Mouse (Mus musculus) MEL (cell line): ENCODE measurements around the gene Bag3. TPM values are rescaled to one million over a fixed set of nuclear protein-coding genes. Genes with fewer than 3 reads are reported as not detected.
A peak's percentile ranks its signal among the peaks of the same experiment; 100 is the strongest.

Experiments
- DNase-seq: peaks from one replicate; pipeline ENCODE4 v3.0.0; 2011; ENCODE audit warnings: low read depth, low spot score
- H3K27ac ChIP-seq: 2 replicates; pipeline ENCODE4 v1.5.1; 2012; ENCODE audit warnings: low read depth, mild to moderate bottlenecking, control low read depth, low read length, moderate library complexity; ENCODE audit not compliant: control insufficient read depth
- H3K27me3 ChIP-seq, 2 experiments: fragments of 150-350 bp in 1 of 2; sonication (generic) in 1 of 2; 2 replicates each; pipeline ENCODE4 v1.6.1; 2012; ENCODE audit warnings: low read length in 2 of 2, mild to moderate bottlenecking in 2 of 2, improper control_type of control experiment in 1 of 2, moderate library complexity in 1 of 2; ENCODE audit not compliant: insufficient read depth in 2 of 2, control insufficient read depth in 1 of 2
- H3K36me3 ChIP-seq, 2 experiments: 2 replicates each; pipeline ENCODE4 v1.6.1; 2012 to 2014; ENCODE audit warnings: low read length in 2 of 2, improper control_type of control experiment in 1 of 2, inconsistent platforms in 1 of 2, mild to moderate bottlenecking in 1 of 2; ENCODE audit not compliant: insufficient read depth in 2 of 2, control insufficient read depth in 1 of 2
- H3K4me1 ChIP-seq, 2 experiments: fragments of 150-350 bp in 1 of 2; sonication (generic) in 1 of 2; 2 replicates each; pipeline ENCODE4 v1.6.1; 2012; ENCODE audit warnings: low read length in 2 of 2, improper control_type of control experiment in 1 of 2, mild to moderate bottlenecking in 1 of 2; ENCODE audit not compliant: insufficient read depth in 2 of 2, control insufficient read depth in 1 of 2
- H3K4me3 ChIP-seq, 2 experiments: fragments of 150-350 bp in 1 of 2; sonication (generic) in 1 of 2; 2 replicates each; pipeline ENCODE4 v1.5.1; 2012; ENCODE audit warnings: low read depth in 2 of 2, low read length in 2 of 2, mild to moderate bottlenecking in 2 of 2, moderate library complexity in 2 of 2, control low read depth in 1 of 2, improper control_type of control experiment in 1 of 2; ENCODE audit not compliant: control insufficient read depth in 1 of 2, insufficient read depth in 1 of 2
- H3K79me2 ChIP-seq: 2 replicates; pipeline ENCODE4 v1.6.1; 2012; ENCODE audit warnings: mild to moderate bottlenecking, low read length, moderate library complexity; ENCODE audit not compliant: control insufficient read depth, poor library complexity, insufficient read depth
- H3K9ac ChIP-seq: 2 replicates; pipeline ENCODE4 v1.6.1; 2012; ENCODE audit warnings: low read depth, mild to moderate bottlenecking, control low read depth, low read length, moderate library complexity; ENCODE audit not compliant: control insufficient read depth, poor library complexity, severe bottlenecking
- H3K9me3 ChIP-seq: fragments of 150-350 bp; sonication (generic); replicated peaks from 2 replicates; pipeline ENCODE4 v1.6.1; 2012; ENCODE audit warnings: mild to moderate bottlenecking, low read length, improper control_type of control experiment, moderate library complexity; ENCODE audit not compliant: insufficient read depth
- BHLHE40 ChIP-seq: IDR thresholded peaks from 2 replicates; pipeline ENCODE4 v1.6.1; 2012; ENCODE audit warnings: low read depth, mild to moderate bottlenecking, inconsistent platforms, low read length, improper control_type of control experiment, borderline replicate concordance
- CHD1 ChIP-seq: IDR thresholded peaks from 2 replicates; pipeline ENCODE4 v1.6.1; 2012; ENCODE audit warnings: low read depth, mild to moderate bottlenecking, inconsistent platforms, low read length, improper control_type of control experiment
- CHD2 ChIP-seq: IDR thresholded peaks from 2 replicates; pipeline ENCODE4 v1.6.1; 2011; ENCODE audit warnings: low read length, improper control_type of control experiment
- CTCF ChIP-seq, 3 experiments: IDR thresholded peaks in 2 of 3; conservative IDR thresholded peaks in 1 of 3; 2 replicates each; pipeline ENCODE4 v1.5.1; 2011 to 2012; ENCODE audit warnings: low read length in 3 of 3, low read depth in 2 of 3, mild to moderate bottlenecking in 2 of 3, improper control_type of control experiment in 1 of 3, inconsistent platforms in 1 of 3, mixed read lengths in 1 of 3, moderate library complexity in 1 of 3; ENCODE audit not compliant: control insufficient read depth in 1 of 3, insufficient read depth in 1 of 3, poor library complexity in 1 of 3, severe bottlenecking in 1 of 3
- E2F4 ChIP-seq: IDR thresholded peaks from 2 replicates; pipeline ENCODE4 v1.6.1; 2011; ENCODE audit warnings: low read depth, low read length, improper control_type of control experiment, borderline replicate concordance
- EP300 ChIP-seq, 2 experiments: IDR thresholded peaks; 2 replicates each; pipeline ENCODE4 v1.6.1; 2011; ENCODE audit warnings: improper control_type of control experiment in 2 of 2, low read length in 2 of 2, low read depth in 1 of 2, mild to moderate bottlenecking in 1 of 2
- ETS1 ChIP-seq: IDR thresholded peaks from 2 replicates; pipeline ENCODE4 v1.6.1; 2012; ENCODE audit warnings: low read depth, mild to moderate bottlenecking, inconsistent platforms, low read length, improper control_type of control experiment, moderate library complexity
- GABPA ChIP-seq: IDR thresholded peaks from 2 replicates; pipeline ENCODE4 v1.6.1; 2012; ENCODE audit warnings: low read depth, mild to moderate bottlenecking, inconsistent platforms, low read length, improper control_type of control experiment, moderate library complexity
- GATA1 ChIP-seq: IDR thresholded peaks from 2 replicates; pipeline ENCODE4 v1.6.1; 2011; ENCODE audit warnings: low read depth, low read length, improper control_type of control experiment
- HCFC1 ChIP-seq: IDR thresholded peaks from 2 replicates; pipeline ENCODE4 v1.6.1; 2012; ENCODE audit warnings: low read depth, mild to moderate bottlenecking, inconsistent platforms, low read length, improper control_type of control experiment, moderate library complexity
- JUND ChIP-seq: IDR thresholded peaks from 2 replicates; pipeline ENCODE4 v1.6.1; 2011; ENCODE audit warnings: low read depth, mild to moderate bottlenecking, improper control_type of control experiment, low read length
- KAT2A ChIP-seq: conservative IDR thresholded peaks from 2 replicates; pipeline ENCODE4 v1.6.1; 2012; ENCODE audit warnings: low read depth, low read length, improper control_type of control experiment, inconsistent platforms
- MAFK ChIP-seq: IDR thresholded peaks from 2 replicates; pipeline ENCODE4 v1.6.1; 2011; ENCODE audit warnings: low read depth, mild to moderate bottlenecking, low read length, improper control_type of control experiment, borderline replicate concordance
- MAX ChIP-seq: IDR thresholded peaks from 2 replicates; pipeline ENCODE4 v1.6.1; 2011; ENCODE audit warnings: low read length, improper control_type of control experiment
- MAZ ChIP-seq: IDR thresholded peaks from 2 replicates; pipeline ENCODE4 v1.6.1; 2012; ENCODE audit warnings: low read depth, mild to moderate bottlenecking, inconsistent platforms, low read length, improper control_type of control experiment
- MEF2A ChIP-seq: IDR thresholded peaks from 2 replicates; pipeline ENCODE4 v1.6.1; 2014; ENCODE audit warnings: low read depth, mild to moderate bottlenecking, inconsistent platforms, low read length, improper control_type of control experiment; ENCODE audit not compliant: poor library complexity, insufficient replicate concordance, severe bottlenecking; ENCODE audit errors: extremely low read depth
- MYB ChIP-seq: IDR thresholded peaks from 2 replicates; pipeline ENCODE4 v1.6.1; 2011; ENCODE audit warnings: mild to moderate bottlenecking, low read depth, low read length, improper control_type of control experiment
- MYC ChIP-seq: IDR thresholded peaks from 2 replicates; pipeline ENCODE4 v1.6.1; 2011; ENCODE audit warnings: low read depth, mild to moderate bottlenecking, low read length, improper control_type of control experiment, moderate library complexity
- NELFE ChIP-seq: IDR thresholded peaks from 2 replicates; pipeline ENCODE4 v1.6.1; 2011; ENCODE audit warnings: low read depth, low read length, improper control_type of control experiment
- POLR2A ChIP-seq, 2 experiments: IDR thresholded peaks; 2 replicates each; pipeline ENCODE4 v1.6.1; 2011 to 2012; ENCODE audit warnings: low read length in 2 of 2, mild to moderate bottlenecking in 2 of 2, control low read depth in 1 of 2, improper control_type of control experiment in 1 of 2, low read depth in 1 of 2, moderate library complexity in 1 of 2; ENCODE audit not compliant: control insufficient read depth in 1 of 2, insufficient read depth in 1 of 2, poor library complexity in 1 of 2
- POLR2AphosphoS2 ChIP-seq: IDR thresholded peaks from 2 replicates; pipeline ENCODE4 v1.6.1; 2011; ENCODE audit warnings: low read length, improper control_type of control experiment
- POLR2AphosphoS5 ChIP-seq: IDR thresholded peaks from 2 replicates; pipeline ENCODE4 v1.6.1; 2012; ENCODE audit warnings: low read depth, borderline replicate concordance, mild to moderate bottlenecking, inconsistent platforms, low read length, moderate library complexity, mixed read lengths
- RCOR1 ChIP-seq: IDR thresholded peaks from 2 replicates; pipeline ENCODE4 v1.6.1; 2012; ENCODE audit warnings: low read depth, mild to moderate bottlenecking, inconsistent platforms, low read length, improper control_type of control experiment
- TAL1 ChIP-seq: IDR thresholded peaks from 2 replicates; pipeline ENCODE4 v1.6.1; 2012; ENCODE audit warnings: mild to moderate bottlenecking, inconsistent platforms, low read length, moderate library complexity, mixed read lengths
- TBP ChIP-seq: IDR thresholded peaks from 2 replicates; pipeline ENCODE4 v1.8.0; 2011; ENCODE audit warnings: low read depth, low read length, improper control_type of control experiment
- TCF12 ChIP-seq: IDR thresholded peaks from 2 replicates; pipeline ENCODE4 v1.6.1; 2014; ENCODE audit warnings: low read depth, mild to moderate bottlenecking, inconsistent platforms, low read length, improper control_type of control experiment, moderate library complexity
- UBTF ChIP-seq: IDR thresholded peaks from 2 replicates; pipeline ENCODE4 v1.6.1; 2012; ENCODE audit warnings: low read depth, mild to moderate bottlenecking, inconsistent platforms, low read length, improper control_type of control experiment, moderate library complexity, borderline replicate concordance; ENCODE audit not compliant: insufficient read depth
- ZKSCAN1 ChIP-seq: IDR thresholded peaks from 2 replicates; pipeline ENCODE4 v1.6.1; 2012; ENCODE audit warnings: low read depth, mild to moderate bottlenecking, inconsistent platforms, low read length, improper control_type of control experiment, moderate library complexity
- polyA plus RNA-seq, 2 experiments: library from polyadenylated mRNA; stranded (reverse) in 1 of 2; unstranded in 1 of 2; fragments of >175 nt in 1 of 2; fragments of >200 nt in 1 of 2; gene quantifications; 2 replicates each; pipeline versions ENCODE4 v1.2.1 to v1.2.4; 2012; ENCODE audit warnings: low replicate concordance in 2 of 2, low read depth in 1 of 2; ENCODE audit not compliant: insufficient read length in 2 of 2, insufficient read depth in 1 of 2, missing spikeins in 1 of 2
- total RNA-seq: library from RNA; depleted of rRNA; stranded (reverse); fragments of 300-350 nt; gene quantifications from 2 replicates; pipeline ENCODE4 v1.2.3, GENCODE M21; 2012

Gene Bag3
- total and polyA plus RNA-seq, 3 experiments: 5.1 to 13.4 TPM; not detected in 1

- Histone ChIP-seq H3K9ac (no peak overlapping the region), H3K9me3 (no peaks in the 10 kb centered on the region), H3K27me3 (no peaks in the 10 kb centered on the region), H3K79me2 (no peaks in the 10 kb centered on the region), H3K4me3 (no peak overlapping the region), H3K4me1 (peaks cover 0 to 6% of the 10 kb centered on the region in 2 experiments; a peak in 3 of 4 replicates), H3K27ac (no peak overlapping the region), H3K36me3 (peaks cover 0 to 2% of the 10 kb centered on the region in 2 experiments; a peak in 2 of 4 replicates)
- peak; percentile 21 for DNase-seq
- peak; percentile 58 for TF ChIP-seq RCOR1
- TF ChIP-seq TAL1: peak; percentile 15; the same call in 1 of the 2 replicates
- no peak for TF ChIP-seq ETS1
- TF ChIP-seq MEF2A: no peak
- no peak for TF ChIP-seq HCFC1
- 0 out of 4 replicates have a peak, but pooled peaks of 1 of the 2 experiments have one; percentile 18 for TF ChIP-seq EP300 (IDR thresholded peaks at IDR 0.05; ENCODE audit: low read depth in 1 of 2, low read length in 2 of 2)
- no peak for TF ChIP-seq MAFK
- no peak for TF ChIP-seq KAT2A
- TF ChIP-seq POLR2A (IDR thresholded peaks at IDR 0.05; ENCODE audit: control insufficient read depth in 1 of 2, insufficient read depth in 1 of 2, low read depth in 1 of 2, low read length in 2 of 2, poor library complexity in 1 of 2): no peak
- no peak for TF ChIP-seq MYC
- no peak for TF ChIP-seq GABPA
- TF ChIP-seq JUND: no peak
- no peak for TF ChIP-seq CTCF (IDR thresholded peaks at IDR 0.05 in 2 of 3, conservative IDR thresholded peaks at IDR 0.05 in 1 of 3; ENCODE audit: control insufficient read depth in 1 of 3, insufficient read depth in 1 of 3, low read depth in 2 of 3, low read length in 3 of 3, poor library complexity in 1 of 3, severe bottlenecking in 1 of 3)
- no peak for TF ChIP-seq BHLHE40
- no peak for TF ChIP-seq CHD2
- TF ChIP-seq POLR2AphosphoS5: no peak
- no peak for TF ChIP-seq E2F4
- no peak for TF ChIP-seq TCF12
- TF ChIP-seq GATA1: 0 out of 2 replicates have a peak, but pooled peaks have one; percentile 7
- TF ChIP-seq UBTF: no peak
- no peak for TF ChIP-seq MAZ
- no peak for TF ChIP-seq NELFE
- TF ChIP-seq MAX: no peak
- no peak for TF ChIP-seq POLR2AphosphoS2
- TF ChIP-seq TBP: no peak
- no peak for TF ChIP-seq ZKSCAN1
- TF ChIP-seq MYB: no peak
- no peak for TF ChIP-seq CHD1
Measured at GRCm38 (mm10) chr7:128550328-128551086, 27.1 kb downstream of the Bag3 start.
